Mouse (Mus musculus) cerebellum, adult 8-10 months (tissue): Measurements from ENCODE around the gene Dppa2.
A peak's percentile ranks its signal among the peaks of the same experiment; 100 is the strongest.

ENCODE experiments used
- DNase-seq: peaks from one replicate; pipeline ENCODE4 v3.0.0; 2022

The Dppa2 gene

DNA sequence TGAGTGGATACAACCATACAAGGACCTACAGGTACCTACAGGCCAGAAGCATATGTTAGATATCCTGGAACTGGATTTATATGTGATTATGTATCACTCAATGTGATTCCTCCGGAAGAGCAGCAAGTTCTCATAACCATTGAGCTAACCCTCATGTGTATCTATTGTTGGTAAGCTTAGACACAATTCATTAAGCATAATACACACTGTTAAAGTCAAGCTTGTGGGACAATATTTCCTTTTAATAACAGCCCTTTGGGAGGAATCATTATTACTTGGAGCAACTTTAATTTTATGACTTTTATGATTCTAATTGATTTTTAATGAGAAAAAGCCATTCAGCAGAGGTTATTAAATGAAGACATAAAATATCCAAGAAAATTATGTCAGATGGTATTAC is 43.5 kb downstream of the Dppa2 start:
- DNase-seq, result no peak

DNA sequence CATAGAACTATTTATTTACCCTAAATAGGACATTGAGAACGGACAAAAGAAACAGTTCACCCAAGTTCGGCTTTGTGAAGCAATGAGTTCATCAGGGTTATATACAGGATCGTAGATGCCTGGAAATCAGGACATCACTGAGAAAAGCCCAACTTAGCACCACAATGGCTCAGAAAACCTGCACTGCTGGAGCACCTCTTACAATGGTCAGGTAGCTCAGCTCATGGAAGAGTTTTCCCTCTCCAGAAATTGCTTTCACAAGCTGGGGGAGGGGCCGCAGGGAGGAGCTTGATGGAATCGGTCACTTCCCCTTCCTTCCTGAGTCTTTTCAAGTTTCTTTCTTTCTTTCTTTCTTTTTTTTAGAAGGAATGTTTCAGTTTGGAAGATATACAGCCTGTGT is 52.0 kb downstream of the Dppa2 start:
- no peak for DNase-seq

DNA sequence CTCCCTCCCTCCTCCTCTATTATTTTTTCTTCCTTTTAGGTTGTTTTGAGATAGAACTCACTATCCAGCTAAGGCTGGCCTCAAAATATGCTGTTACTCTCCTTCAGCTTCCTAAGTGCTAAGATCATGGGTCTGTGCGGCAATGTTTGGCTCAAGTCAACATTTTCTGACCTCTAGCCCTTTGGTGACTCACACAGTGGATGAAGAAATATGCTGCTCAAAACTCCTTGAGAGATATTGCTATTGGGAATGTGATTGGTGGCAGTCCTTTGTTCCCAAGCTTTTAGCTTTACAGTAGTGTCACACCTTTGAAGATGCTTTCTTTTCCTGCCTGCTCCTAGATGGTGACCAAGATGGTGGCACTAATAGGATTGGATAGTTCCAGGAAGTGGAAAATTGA is 52.7 kb downstream of the Dppa2 start:
- DNase-seq, result no peak

DNA sequence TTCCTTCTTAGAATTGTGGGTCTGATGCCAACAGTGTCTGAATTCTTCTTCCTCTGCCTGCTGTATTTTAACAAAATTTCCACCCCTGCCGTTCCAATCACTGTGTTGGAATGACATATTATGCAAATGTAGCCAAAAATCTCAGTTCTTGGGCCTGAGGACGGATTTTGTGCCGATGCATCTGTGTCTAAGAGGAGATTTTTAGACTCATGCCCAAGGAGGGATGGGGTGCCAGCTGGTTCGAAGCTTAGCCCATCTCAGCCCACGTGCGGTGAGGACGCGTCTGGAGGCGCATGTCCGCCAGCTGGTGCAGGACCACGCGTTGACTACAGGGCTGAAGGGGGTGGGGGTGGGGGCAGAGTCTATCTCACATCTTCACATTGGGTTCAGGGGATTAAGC is 57.2 kb downstream of the Dppa2 start:
- peak; percentile 56 for DNase-seq

DNA sequence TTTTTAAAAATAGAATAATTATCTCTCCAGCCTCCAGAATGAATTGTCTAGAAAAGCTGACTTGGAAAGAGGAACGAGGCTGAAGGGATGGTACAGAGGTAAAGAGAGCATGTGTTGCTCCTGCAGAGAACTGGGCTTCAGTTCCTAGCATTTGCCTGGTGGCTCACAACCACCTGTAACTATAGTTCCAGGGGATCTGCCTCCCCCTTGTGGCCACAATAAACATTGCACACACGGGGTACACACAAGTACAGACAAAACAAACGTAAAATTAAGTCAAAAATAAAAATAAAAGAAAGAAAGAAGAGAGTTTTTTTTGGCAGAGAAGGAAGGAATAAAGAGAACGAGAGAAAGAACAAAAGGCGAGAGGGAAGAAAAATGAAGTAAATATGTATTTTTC is 63.1 kb downstream of the Dppa2 start:
- DNase-seq, result no peak

DNA sequence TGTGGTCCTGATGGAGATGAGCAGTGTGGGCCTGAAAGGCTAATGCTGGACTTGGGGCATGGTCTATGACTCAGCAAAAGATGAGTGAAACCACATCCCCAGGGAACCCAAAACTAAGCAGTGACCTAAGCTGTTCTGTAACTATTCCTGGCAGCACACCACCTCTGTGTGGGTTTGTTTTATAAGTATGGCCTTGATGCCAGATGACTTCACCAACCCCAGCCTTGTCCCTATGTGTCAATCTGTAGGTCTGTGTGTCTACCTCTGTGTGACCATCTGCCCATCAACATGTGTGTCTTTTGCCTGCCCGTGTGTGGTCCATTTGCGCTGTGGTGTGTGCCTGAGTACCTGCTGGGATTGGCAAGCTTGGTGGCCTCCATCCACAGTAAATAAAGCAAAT is 64.4 kb downstream of the Dppa2 start:
- DNase-seq, result peak; percentile 57
